Mouse (Mus musculus): ENCODE data around the gene Dock2.
"Not testable (repeated sequence)": the region's sequence is repeated elsewhere in the genome, so short reads cannot be mapped to it uniquely, and the experiment has no call there.

Gene Dock2

DNA sequence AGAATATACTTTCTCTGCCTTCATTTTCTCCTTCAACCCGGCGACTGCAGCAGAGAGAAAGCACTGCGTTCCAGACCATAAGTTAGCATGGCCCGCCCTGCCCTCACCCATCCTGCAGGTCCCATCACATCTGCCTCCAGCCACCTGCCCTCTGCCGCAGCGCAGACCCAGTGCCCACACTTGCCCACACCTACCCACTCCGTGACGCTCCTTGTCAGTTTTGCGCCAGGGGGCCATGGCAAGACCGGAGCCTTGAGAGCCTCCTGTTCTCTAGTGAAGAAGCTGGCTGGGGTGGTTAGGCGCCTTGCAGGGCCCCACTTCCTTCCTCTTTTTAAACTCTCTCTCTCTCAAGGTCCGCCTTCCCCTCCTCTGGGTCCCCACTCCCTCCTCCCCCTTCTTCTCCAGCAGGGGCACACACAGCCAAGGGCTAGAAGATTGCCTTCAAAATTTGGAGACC lies at the start of gene Dock2:
Gene Dock2, minus strand, starts transcription at position 306 of the 457 bp plus-strand sequence.
- no peak for DNase-seq

DNA sequence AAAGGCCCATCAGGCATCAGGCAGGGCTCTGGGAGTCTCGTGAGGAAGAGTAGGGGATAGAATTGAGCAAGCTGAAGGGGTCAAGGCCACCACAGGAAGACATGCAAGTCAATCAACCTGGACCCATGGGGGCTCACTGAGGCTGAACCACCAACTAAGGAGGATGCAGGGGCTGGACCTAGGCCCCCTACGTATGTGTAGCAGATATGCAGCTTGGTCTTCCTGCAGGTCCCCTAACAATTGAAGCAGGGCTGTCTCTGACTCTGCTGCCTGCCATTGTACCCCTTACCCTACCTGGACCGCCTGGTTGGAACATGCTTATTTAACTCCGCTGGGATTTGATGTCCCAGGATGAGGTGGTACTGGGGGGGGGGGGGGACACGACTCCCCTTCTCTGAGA lies 49.0 kb upstream of the Dock2 start:
- DNase-seq: no peak

DNA sequence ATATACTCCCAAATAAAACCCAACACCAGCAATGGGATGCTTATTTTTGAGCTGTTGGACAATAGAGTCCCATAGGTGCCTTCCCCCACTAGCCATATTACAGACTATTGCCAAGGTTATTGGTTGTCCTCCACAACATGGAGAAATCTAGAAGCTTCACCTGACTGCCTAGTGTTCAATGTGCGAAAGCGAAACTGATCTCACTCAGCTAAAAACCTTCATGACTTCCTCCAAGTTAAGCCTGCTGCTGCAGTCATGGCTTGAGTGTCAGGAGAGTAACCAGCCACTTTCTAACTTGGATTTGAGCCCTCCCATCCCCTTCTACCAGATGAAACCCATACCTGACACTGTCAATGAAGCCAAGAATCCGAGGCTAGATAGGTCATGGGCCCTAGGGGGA lies 44.1 kb upstream of the Dock2 start:
- DNase-seq: no peak

DNA sequence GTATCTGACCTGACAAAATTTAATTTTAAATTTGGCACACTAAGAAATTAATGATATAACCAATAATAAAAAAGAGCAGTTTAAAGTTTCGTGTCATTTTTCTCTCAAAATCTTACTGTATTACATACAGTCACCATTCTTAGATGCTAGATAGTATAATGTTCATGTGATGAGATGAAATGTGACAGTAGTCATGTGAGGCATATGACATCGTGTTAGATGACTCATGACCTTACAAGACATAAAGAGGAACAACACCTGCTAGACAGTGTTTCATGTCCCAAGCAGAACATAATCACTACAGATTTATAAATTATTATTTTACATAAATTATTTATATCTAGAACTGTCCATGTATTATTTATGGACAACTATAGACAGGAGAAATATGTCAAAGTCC lies 43.2 kb upstream of the Dock2 start:
- no peak for DNase-seq

DNA sequence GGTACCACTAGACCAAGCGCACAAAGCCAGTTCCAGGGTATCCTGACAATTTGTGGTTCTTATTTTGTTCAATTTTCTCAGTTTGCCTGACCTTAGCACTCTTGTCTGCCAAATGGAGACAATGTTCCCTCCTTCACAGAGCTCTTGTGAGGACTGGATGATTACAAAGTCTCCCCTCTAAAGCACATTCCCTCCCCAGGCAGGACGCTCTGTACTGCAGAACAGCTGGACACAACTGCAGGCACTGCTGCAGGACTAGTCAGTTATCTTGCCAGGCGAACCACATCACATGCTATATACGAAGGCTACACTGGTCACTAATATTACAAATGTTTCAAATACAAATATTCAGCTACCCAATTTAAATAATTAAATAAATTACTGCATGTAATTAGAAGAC lies 41.1 kb upstream of the Dock2 start:
- no peak for DNase-seq

DNA sequence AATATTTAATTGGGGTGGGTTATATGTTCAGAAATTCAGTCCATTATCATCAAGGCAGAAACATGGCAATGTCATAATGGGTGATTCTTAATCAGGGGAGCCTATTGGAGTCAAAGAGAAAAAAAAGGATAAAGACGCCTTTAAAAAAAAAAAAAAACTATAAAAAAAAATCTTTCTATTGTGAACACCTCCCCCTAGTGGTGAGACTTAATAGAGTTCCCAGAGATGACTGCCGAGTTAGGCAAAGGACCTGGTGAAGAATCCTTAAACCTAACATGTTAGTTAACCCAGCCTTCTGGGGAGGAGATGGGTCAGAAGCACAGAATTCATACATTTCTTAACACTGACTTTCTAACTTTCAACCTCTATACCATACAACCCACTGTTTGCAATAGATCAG lies 31.1 kb upstream of the Dock2 start:
- DNase-seq: no peak

DNA sequence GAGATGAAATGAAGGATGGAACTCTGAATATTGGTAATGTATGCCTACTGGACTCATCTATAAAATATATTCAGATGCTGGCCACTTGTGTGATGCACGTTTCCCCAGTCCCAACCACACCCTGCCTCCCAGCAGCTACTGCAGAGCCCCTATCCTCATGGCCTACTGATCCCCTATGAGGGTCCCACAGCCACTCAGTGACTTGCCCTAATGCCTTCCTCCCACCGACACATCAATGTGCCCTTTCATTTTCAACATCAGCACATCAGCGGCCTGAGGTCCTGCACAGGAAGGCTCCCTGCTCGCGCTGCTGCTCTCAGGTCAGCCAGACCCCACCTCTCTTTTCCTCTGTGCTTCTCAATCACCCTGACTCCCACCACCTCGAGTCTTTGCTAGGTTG lies 30.6 kb upstream of the Dock2 start:
- no peak for DNase-seq

DNA sequence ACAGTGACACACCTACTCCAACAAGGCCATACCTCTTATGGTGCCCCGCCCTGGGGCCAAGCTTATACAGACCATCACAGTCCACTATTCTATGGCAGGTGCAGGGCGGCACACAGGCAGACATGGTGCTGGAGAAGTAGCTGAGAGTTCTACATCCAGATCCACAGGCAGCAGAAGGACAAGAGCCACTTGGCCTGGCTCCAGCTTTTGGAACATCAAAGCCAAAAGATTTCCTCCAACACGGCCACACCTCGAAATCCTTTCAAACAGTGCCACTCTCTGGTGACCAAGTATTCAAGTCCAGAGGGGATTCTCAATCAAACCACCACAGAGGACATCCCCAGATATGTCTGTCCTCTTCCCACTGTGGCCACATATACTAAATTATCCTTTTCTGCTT lies 21.3 kb upstream of the Dock2 start:
- DNase-seq: peak in 1 of 2 experiments; percentile 10

DNA sequence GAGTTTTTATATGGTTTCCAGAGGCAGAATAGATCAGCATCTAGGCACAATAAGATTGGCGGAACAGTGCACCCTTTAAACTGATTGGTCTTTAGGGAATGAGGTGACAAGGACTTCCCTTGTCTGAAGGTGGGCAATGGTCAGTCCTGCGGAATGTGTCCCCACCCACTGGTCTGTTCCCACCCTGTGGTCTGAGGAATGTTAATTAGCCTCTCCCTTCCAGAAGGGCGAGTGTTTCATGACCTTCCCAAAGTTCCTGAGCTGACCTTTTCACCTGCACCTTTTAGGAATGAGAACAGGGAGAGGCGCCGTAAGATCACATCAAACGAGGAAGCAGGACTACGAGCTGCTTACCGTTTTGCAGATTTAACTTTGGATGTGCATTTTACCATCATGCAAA lies 14.4 kb upstream of the Dock2 start:
- DNase-seq: not testable (repeated sequence)

DNA sequence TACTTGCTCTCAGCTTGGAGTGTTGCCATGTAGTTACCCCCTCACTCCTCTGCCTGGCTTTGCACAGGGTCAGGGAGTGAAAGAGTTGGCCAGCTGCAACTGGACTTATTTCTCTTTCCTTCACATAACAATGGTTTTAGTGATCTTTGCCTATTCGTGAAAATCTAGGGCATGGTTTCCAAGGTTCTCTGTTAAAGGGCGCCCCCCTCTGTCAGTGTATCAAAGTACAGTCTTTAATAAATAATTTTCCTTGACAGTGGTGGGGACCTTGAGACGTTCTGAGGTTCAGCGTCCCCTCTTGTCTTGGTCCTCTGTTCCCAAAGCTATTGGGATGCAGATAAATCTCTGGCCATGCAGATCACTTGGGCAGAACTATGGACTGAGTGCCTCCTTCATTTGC lies 12.4 kb upstream of the Dock2 start:
- peak in 1 of 2 experiments; percentile 8 for DNase-seq

DNA sequence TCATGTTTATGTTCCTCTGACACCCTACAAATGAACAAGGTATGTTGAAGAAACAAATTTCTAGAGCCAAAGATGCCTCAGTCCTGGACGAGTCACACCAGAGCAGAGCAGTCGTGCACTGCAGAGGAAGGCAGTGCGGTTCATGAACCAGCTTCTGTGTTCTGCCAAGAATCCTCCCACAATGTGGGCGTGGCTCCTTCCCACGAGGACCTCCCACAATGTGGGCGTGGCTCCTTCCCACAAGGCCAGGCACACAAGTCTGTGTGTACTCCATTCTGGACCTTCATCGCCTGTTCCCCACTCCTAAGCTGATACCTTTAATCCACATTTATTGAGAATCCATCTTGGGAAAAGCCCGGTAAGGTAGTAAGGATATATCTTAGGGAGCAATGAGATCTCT lies 8.2 kb upstream of the Dock2 start:
- no peak for DNase-seq

DNA sequence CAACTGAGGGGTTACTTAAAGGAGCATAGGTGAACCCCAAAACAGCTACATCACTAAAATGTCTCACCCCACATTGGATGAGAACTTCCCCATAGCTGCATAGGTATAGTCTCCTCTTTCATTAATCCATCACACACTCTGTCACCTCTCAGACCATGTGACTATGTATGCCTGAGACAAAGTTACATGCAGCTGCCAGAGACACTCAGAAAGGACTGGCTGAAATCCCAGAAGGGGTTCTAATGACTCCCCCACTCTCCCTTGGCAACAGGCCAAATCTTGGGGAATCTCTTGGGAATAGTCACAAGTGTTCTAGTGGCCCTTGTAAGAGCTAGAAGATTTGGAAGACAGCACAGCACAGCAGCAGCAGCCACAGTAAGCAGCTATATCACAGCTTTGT lies 1.2 kb upstream of the Dock2 start:
- no peak for DNase-seq

DNA sequence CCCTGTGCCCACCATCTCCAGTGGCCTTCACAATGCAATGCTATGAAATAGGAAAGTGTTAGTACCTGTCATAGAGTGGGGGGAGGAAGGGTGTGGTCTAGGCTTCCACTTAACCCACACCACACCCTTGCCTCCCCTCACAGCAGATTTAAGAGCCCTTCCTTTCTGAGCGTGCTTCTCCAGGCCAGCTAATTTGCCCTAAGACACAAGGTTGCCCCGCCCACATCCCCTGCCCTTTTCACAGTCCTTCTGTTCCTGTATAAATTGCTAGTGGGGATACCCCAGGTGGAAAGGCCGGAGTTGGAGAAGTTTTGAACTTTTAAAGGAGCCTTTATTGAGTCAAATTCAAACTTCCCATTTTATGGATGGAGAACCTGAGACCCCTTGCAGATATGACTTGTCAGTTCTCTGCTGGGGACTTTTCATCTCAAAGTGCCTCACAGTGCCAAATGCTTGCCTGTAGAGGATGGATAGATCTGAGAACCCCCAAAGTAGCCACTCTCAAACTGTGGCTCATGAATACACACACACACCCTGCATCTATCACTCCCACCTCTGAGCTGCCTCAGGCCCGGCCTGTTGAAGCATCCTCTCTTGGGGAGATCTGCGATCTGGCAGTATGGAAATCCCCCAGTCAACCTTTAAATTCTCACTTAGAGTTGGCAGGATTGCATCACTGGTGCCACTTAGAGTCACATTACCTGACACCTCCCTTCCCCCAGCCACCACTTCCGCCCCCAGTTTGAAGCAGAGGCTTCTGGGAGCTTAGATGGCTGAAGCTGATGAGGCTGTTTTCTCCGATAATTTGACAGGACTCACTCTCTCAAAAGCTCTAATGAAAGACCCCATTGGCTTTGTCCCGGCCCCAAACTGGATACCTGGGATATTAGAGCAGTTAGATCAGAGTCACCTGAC lies 919 bp downstream of the Dock2 start:
- no peak for DNase-seq

DNA sequence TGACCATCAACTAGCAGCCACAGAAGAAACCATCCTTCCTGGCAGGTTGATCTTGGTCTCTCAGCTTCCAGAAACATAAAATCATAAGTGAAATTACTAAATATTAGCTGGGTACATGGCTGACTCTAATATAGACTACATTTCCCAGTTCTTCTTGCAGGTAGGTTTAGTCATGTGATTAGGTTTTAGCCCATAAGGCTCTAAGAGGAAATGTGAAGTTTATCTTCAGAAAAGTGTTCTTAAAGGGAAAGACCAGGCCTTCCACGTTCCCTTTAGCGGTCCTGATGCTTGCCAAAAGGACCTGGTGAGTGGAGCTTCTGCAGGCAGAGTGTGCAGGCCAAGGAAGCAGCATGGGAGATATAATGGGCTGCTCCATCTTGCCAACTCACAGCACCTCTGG lies 2.9 kb downstream of the Dock2 start:
- DNase-seq: no peak

DNA sequence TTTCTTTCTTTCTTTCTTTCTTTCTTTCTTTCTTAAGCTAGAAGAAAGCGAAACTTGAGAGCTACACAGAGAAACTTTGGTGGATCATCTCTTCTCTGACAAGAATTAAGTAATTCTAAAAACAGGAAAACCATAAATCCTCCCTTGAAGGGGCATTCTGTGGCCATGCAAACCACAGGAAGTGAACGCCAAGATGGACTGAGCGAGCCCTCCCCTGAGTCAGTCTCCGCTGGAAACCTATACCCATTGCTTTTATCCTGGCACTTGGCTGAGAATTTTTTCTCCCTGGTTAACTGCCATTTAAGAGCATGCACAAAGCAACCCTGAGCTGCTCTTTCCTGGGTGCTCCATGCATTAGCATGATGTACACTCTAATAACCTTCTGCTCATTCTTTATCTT lies 3.7 kb downstream of the Dock2 start:
- DNase-seq: no peak

DNA sequence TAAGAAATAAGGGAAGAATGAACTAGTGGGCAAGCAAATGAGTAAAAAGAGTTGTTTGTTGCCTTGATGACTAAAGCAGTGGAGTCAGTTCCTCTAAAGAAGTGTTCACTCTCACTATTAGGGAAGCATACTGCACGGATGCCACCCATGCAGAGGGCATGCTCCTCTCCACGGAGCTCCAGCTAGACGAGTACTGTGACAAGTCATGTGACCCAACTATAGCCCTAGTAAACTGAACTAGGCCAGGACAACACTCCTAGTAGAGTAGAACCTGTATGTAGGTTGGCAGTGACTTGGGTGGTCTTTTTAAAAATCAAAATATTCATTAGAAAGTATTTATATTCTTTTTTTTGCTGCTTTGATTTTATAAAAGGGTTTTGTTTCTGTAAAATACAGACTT lies 5.3 kb downstream of the Dock2 start:
- DNase-seq: no peak

DNA sequence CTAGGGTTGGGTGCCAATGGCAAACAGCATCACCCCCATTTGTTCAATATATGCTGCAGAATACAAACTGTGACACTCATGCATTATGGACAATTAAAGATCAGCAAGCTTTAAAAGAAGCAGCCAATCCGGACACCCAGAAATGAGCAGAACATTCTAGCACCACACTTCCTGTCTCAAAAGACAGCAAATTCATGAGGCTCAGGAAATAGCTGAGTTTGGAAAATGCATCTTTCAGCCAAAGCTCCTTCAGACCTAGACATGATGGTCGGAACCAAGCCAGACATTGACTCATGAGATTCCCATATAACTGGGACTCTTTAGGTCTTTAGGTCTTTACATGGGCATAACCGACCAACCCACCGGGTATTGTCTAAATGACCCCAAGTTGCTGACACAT lies 6.2 kb downstream of the Dock2 start:
- DNase-seq: no peak

DNA sequence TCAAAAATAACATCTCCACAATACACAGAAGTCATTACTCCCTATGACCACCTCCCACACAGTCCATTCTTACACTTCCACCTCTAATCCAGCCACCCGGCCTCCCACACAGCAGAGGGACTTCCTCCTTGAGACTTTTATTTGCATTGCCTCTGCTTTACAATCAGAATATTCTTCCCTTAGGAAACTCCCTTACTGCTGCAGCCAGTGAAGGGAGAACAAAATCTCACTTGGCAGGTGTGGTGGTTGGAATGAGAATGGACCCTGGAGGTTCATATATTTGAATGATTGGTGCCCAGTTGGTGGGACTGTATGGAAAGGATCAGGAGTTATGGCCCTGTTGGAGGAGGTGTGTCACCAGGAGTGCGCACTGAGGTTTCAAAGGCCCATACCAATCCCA lies 7.6 kb downstream of the Dock2 start:
- no peak for DNase-seq

DNA sequence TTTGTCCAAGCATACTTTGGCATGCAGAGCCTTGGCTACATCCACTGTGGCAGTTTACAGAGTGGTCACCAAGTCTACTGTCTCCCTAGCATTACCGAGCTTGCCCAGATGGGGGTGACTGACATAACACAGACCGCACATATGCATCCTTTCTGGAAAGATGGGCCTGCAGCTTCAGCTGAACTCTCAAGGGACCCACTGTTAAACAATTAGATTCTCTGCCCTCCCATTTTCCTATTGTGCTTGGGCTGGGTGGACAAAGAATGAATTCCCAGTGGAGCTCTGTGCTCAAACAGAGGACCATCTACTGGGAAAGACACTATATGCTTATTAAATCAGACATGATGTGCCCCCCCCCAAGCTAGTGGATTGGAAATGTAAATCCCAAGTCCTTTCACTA lies 9.1 kb downstream of the Dock2 start:
- no peak for DNase-seq

DNA sequence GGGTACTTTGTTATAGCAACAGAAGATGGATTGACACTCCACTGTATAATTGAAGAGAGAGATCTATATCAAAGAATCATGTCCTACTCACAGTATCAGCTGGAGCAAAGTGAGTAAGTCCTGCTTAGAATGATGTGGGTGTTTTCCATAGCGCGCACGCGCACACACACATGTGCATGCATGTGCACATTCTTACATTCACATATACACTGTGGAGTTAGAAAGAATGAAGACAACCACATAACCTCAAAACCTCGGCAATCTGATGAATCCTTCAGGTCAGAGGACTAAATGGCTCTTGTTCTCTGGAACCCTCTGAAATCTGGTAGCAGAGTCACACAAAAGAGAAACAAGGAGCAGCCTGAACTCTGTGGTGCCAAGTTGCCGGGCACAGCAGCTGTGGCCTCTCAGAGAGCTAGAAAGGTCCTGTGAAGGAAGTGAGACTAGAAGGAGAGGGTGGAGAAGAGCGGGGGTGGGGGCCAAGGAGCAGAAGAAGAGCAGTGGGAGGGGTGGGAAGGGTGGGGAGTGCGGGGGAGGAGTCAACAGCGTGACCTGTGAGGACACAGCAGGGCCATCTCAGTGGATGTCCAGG lies 10.3 kb downstream of the Dock2 start:
- DNase-seq: no peak

DNA sequence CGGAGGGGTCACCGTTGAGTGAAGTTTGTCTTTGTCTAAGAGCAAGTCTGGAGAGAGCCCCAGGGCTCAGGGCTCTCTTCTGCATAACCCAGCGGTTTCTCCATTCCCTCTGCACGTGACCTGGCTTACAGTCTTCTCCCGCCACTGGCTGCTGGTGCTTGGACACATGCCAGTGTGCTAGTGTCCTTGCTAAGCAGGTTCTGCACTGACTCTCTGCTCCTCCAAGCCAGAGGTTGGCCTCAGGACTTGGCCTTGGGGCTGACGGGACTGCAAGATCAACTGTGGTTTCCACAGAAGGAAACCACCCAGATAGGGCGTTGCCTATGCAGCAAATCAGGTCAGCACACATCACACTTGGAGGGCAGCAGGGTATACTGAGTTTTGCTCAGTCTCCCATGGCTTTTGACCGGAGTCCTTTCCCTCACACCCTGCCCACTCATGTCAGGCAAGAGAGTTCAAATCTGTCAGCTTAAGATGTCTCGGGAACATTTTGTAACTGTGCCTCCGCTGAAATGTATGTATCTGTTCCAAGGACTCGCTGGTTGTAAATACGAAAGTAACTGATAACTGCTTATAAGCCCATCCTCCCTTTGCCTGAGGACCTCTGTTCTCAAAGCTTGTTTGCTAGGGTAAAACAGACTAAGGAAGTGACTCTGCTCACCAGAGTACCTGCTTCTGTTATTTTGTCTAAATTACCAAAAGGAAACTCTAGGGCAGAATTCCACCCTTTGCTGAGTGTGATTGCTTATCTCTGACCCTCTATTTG lies 12.3 kb downstream of the Dock2 start:
- peak in 1 of 2 experiments; percentile 10 for DNase-seq

DNA sequence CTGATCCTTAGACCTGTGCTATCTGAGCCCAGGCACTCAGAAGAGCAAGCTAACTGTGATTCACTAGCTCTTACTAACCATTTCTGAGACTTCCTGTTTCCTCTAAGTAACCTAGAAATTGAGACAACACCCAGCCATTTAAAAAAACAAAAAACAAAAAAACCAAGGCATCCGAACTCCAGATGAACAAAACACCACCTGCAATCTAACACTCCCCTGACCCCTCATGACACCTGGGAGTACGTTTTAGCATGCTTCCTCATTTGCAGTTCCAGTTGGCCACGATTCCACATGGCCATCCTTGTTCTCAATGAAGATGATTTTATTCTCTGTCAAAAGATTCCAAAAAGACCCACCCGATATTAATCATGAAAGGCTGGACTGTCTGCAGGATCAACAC lies 13.0 kb downstream of the Dock2 start:
- DNase-seq: no peak

DNA sequence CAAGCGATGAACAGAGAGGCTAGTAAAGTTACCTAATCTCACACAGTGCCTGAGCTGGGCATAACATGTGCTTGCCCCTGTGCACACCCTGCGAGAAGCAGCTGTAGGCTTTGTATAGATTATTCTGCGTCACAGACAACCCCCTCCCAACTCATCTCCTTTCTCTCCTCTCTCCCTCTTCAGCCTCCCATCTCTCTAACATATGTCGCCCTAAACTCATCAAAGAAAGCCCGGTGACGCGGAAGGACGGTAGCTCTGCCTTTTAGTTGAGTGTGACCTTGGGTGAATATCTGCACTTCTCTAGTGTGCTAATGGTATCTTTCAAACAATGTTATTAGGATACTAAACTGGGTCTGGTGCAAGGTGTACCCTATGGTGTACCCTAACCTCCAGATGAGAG lies 13.7 kb downstream of the Dock2 start:
- no peak for DNase-seq

DNA sequence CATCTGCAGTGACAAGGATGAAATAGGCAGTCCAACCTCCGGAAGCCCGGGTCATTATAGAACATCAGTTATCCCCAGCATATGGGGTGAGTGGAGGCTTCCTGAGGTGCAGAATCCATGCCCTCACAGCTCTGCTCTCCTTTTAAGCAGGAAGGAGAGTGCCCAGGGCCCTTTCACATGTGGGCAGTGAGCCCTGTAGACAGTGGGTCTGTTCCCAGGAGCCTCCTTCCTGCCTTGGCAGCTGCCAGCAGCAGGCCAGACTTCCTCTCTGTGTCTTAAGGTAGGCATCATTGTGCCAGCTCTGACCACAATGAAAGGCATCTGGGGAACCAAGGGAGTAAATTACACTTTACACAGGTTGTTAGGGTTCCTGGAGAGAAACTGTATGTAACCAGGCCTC lies 14.3 kb downstream of the Dock2 start:
- peak; percentile 16 to 22 for DNase-seq

All from cerebellum, postnatal 25 days (tissue).